Mouse (Mus musculus) gastrocnemius, adult 8-10 months (tissue): ENCODE measurements at regions not wholly inside any gene's neighbourhood (a gene's known extent, or its start where the extent isn't known, plus 50 kb on each side); places are given as distances from the start of the nearest gene placed in this dataset.
"Not testable (repeated sequence)": the region's sequence is repeated elsewhere in the genome, so short reads cannot be mapped to it uniquely, and the experiment has no call there.

Source experiments
- DNase-seq, 2 experiments: peaks; one replicate each; pipeline ENCODE4 v3.0.0; 2022; ENCODE audit warnings: low spot score in 2 of 2

DNA sequence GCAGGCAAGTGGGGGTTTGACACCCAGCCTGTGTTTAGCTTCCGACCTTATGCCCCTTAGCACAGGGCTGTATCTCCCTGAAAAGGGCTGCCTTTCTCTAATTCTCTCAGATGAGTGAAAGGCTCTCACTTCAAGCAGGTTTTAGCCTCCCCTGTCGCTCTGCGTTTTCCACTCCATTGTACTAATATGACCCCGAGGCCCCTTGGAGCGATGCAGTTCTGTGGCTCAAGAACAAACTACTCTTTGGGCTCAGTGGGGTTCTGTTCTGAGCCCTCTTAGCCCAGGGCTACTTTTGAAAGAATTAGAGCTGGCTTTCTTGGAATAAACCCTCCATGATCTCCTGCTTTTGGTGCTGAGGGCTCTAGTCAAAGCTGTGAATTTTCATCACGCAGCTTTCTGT lies 53.4 kb upstream of the Castor2 start:
- DNase-seq = no peak

DNA sequence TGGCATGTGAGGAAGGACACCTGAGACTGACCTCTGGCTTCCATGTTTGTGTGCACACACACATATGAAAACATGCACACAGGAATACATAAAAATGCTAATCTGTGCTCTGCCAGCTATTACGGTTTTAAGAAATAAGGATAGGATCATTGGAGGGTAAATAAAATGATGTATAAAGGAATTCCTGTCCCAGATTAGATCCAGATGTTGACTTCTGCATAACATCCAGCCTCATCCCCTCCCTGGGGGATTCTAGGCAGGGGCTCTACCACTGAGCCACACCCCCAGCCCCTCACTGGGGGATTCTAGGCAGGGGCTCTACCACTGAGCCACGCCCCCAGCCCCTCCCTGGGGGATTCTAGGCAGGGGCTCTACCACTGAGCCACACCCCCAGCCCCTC lies 56.6 kb upstream of the Castor2 start:
- DNase-seq = not testable (repeated sequence)

DNA sequence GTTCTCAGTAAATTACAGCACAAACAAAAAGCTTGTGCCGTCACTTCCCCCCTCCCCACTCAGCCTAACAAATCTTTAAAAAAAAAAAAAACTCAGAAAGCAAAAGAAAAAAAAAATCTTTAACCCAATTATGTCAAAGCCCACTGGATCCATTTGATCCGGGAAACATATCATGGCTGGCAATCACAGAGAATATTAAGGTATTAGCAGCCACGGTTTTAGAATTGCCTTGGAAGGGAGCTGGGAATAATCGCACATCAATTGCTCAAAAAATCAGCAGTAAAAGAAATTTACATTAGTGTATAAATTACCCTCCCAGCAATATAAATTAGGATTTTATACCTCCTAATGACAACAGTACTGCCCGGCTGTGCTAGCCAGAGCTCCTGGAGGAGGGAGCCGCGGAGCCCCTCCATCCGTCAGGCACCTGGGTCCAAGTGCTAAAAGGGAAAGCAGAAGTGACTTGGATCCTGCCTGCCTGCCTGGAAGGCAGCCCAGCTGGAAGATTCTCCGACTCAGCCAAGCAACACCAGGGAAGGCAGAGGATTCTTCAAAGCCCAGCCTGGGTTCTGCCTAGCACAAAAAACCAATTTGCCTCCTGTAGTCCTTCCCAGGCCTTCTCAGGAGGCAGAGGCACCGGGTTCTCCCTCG lies 72.1 kb upstream of the Castor2 start:
- DNase-seq = peak in 1 of 2 experiments; percentile 14

DNA sequence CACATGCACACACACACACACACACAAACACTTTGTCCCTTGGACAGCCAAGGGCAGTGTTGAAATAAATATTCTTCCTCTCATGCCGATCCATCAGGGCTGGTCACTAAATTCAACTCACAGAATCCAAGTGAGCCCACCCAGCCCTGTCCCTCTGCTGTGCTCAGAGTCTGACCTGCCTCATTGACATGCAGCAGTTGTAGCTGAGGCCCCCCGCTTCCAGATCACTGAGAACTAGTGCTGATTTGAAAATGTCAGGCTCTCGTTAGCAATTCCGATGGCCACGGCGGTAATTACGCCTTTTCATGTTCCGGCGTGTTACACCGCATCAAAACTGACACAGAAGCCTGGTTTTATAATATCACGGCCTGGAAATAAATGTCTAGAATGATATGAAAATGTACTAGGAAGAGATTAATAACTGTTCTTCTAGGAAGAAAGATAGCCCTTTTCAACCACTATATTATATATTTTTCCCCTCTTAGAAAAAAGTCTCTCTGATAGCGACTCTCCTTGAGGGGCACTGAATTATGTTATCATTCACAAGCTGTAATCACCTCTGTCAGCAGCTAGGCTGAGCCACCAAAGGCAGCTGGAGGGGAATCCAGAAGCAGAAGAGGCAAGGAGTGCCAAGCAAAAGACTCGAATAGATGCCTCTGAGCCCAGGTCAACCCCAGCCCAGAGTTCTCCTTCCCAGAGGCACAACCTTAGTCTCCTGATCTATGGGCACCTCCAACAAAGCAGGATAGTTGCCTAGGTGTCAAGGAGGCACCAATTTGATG lies 79.7 kb upstream of the Castor2 start:
- no peak for DNase-seq

DNA sequence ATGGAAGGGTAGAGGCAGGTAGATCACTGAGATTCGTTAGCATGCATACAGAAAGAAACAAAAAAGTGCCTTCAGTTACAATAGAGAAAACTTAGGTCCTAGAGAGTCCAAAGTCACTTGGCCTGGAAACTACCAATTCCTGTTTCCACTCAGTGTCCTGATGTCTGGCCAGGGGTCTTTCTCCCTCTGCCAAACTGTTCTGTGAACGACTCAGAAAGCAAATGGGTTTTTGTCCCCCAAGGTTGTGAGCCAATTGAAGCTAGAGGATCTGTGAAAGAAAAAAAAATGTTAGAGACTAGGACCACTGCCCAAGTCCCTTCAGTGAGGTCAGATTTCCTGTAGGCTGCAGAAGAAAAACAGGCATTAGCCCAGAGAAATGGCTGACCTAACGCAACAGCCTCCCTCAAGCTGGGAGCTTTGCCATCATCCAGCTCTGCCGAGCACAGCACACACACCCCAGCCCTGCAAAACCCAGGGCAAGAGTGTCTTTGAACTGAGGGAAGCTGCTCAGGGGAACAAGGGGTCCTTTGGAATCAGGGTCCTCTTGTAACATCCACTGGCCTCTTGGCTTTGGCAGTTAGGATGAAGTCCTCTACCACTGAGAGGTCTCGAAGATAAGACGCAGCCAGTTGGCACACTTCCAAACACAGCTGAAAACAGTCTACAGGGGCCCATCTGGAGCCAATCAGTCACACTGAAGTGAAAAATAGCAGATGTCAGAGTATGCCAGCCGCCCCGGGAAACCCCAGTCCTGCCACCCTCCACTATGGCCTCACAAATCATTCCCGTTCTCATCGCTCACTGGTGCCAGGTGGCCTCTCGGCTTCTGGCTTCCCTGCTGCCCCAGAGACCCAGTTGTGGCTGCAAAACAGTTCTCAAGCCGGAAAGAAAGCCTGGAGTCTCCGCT lies 85.0 kb upstream of the Castor2 start:
- DNase-seq = peak; percentile 49 to 60

DNA sequence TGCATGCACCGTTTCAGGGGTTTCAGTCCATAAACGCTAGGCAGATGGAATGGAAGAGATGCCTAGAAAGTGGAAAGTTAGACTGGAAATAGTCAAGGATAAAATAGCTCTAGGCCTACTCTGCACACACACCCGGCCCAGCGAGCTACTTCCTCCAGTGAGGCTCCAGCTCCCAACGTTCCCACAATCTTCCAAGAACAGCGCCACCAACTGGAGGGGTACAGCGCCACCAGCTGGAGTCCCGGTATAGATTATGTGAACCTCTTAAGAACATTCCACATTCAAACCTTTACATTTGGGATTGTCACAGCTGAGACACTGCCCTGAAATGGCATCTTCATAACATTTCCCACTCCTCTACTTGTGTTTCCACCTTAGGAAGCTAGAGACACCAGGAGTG lies 86.3 kb upstream of the Castor2 start:
- no peak for DNase-seq

DNA sequence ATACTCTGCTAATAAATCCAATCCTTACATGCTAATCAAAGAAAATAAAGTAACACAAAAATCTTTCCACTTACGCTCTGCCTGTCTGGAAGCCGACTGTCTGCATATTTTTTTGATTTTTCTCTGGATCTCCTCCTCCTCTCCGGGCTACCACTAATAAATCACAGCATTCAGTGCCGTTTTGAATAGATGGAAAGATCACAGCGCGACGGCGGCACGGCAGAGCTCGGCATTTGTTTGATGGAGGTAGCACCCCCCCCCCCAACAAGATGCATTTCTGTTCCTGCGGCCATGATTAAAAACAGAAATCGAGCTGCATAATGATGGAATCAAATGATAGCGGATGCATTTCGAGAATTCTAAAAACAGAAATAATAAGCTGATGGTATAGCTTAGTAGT lies 89.7 kb upstream of the Castor2 start:
- DNase-seq = no peak

DNA sequence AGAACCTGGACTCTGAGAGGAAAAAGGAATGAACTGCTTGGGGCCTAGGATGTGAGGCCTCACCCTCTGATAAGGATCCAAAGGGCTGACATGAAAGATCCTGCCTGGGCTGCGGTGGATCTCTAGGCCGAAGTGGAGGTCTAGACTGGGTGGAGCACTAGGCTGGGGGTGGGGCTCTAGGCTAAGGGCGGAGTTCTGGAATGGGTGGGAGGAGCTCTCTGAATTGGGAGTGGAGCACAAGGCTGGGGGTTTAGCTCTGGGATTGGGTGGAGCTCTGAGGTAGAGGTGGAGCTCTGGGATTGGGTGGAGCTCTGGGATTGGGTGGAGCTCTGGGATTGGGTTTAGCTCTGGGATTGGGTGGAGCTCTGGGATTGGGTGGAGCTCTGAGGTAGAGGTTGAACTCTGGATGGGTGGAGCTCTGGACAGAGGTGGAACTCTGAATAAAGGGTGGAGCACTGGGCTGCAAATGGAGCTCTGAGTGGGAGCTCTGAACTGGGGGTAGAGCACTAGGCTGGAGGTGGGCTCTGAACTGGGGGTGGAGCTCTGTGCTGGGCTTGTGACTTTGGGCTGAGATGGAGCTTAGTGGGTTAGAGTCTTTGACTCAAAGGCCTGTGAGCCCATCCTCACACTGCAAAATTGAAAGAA lies 92.3 kb upstream of the Castor2 start:
- DNase-seq = peak; percentile 15 to 29

DNA sequence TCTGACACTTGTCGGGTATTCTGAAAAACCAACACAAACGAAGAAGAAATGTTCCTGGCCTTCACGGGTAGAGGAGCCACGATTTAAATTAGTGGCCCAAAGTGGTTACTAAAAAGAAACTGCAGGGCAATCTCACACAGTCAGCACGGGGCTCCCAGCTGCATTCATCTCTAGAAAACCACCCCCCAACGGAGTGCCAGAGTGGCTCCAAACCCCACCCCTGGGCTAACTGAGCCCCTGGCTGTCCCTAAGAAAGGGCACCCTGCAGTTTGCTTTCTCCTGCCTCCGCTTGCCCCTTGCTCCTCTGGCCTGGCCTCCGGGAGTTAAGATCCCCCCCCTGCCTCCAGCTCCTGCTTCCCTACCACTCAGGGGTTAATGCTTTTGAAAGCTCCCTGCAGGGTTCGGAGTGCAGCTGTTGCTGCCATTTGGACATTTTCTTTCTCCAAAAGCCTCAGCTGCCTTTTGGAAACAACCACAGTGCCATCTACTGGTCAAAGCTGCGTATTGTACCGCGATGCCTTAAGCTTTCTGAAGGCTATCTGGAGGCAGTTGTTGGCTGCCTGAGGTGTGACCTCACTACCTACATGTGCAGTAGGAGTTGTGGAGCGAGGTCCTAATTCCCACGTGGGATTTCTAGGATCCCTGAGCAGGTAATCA lies 92.9 kb upstream of the Castor2 start:
- DNase-seq = peak; percentile 63 to 73

DNA sequence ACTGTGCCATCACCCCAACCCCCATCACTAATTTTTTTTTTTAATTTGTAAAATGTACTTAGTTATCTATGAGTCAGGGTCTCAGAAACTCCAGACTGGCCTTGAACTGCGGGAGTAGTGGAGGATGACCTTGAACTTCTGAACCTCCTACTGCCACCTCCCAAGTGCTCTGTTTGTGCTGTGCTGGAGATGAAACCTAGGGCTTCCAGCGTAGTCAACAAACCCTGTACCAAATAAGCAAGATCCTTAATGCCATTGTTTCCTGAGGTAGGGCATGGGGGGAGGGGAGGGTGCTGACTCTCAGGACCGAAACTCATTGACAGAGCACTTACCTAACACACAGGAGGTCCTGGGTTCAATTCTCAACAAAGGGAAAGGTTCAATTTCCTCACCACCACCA lies 93.5 kb upstream of the Castor2 start:
- no peak for DNase-seq

DNA sequence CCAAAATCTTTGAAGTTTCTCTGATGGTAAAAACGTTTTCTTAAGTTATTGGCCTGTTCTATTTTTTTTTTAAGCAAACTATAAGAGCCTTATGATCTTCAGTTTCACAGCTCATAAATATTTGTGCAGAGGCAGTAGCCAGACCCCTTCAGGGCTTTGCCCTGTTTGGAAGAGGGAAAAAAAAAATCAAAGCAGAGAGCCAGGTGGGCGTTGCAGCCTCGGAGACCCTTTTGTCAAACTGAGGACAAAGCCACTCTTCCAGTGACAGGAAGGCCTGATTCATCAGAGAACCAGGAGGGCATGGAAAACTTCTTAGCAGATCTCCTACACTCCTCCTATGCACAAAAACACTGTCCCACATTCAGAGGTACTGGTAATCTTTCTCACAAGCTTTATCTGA lies 99.4 kb upstream of the Castor2 start:
- no peak for DNase-seq

DNA sequence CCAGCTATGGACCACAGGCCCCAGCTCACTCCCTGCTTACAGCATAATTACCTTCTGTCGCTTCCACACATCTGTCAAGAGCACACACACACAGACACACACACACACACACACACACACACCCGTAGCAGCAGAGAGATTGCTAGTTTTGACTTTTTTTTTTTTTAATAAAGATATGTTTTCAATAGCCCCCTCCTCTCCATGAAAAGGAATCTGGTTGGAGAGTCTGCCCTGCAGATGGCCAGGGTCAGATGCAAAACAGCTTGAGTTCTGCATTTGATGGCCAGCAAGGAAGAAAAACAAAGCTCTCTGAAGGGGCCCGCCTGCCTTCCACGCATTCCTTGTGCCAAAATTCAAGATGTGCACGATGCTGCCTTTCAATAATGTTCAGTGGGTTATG lies 99.8 kb upstream of the Castor2 start:
- DNase-seq = no peak

DNA sequence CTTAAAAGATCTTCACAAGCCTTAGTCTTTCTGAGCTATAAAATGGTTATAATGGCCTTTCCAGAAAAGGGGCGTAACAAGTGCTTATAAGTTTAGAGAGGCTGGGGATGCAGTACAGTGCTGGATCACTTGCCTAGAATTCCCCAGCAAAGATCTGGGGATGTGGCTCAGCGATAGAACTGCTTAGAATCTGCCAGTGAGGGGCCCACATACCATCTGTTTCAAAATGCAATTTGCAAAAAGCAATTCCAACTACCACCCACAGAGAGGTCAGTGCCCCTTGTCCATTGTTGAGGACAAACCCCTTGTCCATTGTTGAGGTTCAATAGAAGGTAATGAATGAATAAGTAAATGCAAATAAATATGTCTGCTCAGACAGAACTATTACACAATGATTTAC lies 107.5 kb upstream of the Castor2 start:
- no peak for DNase-seq

DNA sequence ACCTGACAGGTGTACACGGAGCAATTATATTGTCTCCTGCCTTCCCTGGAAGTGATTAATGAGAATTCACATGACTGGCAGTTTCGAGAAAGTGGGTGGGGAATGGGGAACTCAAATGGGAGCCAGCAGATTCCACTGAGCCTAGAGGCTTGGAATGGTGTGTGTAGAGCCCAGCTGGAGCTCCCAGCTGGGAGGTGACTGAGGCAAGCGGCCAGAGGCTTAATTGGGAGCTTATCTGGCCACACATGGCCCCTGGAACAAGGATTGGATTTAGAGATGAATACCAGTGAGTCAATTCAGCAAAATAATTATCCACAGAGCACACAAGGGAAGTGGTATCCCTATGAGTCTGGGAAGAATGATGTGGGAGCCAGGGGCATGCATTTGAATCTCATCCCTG lies 108.0 kb upstream of the Castor2 start:
- peak; percentile 23 to 43 for DNase-seq

DNA sequence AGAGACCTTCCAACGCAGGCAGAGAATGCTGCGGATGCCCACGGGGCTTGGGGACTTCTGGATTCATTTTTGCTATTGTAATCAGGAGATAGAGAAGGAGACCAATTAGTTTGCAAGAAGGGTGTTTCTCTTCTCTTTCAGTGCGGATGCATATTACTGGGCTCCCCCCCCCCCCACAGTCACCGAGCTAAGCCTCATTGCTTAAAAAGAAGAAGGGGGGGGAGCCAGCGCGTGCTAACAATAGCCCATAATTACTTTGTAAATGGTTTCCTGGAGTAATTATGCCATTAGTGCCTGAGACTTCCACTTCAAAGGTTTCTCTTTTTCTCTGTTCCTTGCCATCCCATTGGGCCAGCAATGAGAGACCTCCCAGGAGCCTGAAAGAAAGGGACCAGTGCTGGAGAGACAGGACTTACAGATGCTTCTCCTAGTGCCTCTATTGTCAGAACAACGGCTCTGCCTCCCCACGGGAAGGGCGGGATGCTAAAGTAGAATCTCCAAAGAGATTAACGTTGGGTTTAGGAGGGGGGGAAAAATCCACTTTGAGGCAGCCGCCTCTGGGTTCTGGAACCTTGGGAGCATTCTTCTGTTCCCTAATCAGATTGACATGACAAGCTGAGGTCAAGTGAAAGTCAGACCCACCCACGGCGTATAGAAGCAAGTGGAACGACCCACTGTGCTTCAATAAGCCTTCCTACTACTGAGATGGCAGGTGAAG lies 116.1 kb upstream of the Castor2 start:
- DNase-seq = no peak

DNA sequence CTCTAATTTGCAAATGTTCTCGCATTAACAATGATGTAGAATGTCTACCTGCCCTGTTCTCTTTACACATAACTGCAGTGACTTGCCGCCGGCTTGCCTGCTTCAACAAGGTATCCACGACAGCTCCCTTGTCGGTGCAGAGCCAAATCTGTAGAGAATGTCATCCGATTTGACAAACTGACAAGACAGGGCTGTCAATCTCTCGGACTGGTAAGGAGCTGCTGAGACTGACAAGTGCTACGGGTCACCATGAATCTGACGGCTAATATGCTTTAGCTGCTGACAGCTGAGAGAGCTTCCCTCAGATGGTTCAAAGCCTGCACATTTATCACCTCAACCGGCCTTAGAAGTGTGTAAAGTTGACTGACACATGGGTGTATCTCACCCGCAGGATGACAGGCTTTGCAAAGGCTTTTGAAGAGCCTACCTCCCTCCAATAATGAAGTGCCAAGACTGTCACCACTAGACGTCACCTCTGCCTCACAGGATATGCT lies 129.0 kb upstream of the Castor2 start:
- DNase-seq = no peak

DNA sequence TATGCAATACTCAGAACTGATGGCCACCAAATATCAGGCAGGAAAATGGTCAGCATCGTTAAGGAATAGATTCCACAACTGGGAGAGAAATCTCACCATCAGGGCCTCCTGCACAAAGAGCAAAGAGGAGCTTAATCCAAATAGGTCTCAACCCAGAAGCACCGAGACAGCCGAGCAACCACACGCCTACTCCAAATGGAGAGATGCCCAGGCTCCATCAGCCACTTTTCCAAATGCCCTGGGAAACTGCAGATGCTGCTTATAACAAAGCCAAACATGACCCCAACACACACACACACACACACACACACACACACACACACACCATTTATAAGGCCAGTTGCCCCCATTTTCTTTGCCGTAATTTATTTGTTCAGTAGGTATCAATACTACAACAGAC lies 136.2 kb upstream of the Castor2 start:
- peak; percentile 10 to 21 for DNase-seq

DNA sequence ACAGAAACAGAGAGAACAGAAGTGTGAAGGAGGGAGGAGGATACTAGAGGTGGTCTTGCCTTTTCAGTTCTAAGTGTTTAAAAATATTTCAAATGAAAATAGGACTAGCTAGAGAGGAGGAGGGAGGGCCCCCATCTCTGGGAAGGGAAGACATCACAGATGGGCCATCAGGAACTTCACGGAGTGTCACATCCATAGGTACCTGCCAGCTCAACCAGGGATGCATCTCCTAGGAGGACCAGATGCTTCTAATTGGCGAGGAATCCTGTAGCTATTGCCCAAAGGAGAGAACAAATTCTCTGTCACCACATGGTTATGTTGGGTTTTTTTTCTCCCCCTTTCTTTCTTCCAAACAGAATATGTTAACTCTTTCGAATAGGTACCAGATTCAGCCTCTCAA lies 158.7 kb upstream of the Castor2 start:
- DNase-seq = no peak

DNA sequence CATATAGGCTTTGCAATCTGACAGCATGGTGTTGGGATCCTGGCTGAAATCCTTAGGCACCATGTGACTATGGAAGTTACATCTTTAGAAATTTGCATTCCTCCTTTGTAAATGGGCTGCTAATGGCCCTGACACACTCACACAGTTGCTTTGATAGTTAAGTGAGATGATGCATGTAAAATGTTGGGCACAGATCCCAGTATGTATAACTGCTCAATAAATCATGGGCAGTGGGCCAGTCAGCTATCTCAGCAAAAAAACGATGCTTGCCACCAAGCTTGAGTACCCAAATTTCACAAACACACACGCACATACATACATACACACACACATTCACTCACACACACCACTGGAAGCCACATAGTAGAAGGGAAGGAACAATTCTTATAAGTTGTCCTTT lies 159.5 kb upstream of the Castor2 start:
- no peak for DNase-seq
